Mouse (Mus musculus) G1E (cell line): Measurements from ENCODE around the gene Glod4. TPM values are rescaled to one million over a fixed set of nuclear protein-coding genes. Genes with fewer than 3 reads are reported as not detected.

Experiments
- ATAC-seq: 2 replicates; pipeline ENCODE4 v1.8.0; 2016; ENCODE audit warnings: mild to moderate bottlenecking; ENCODE audit not compliant: insufficient number of reproducible peaks, poor library complexity, low FRiP score, severe bottlenecking; ENCODE audit errors: extremely low read depth
- DNase-seq: peaks from one replicate; pipeline ENCODE4 v3.0.0; 2012; ENCODE audit warnings: low spot score
- H3K27me3 ChIP-seq: 2 replicates; pipeline ENCODE4 v1.6.1; 2012; ENCODE audit warnings: mild to moderate bottlenecking, low read length, inconsistent platforms; ENCODE audit not compliant: insufficient read depth
- H3K36me3 ChIP-seq: replicated peaks from 2 replicates; pipeline ENCODE3; 2012; ENCODE audit warnings: mild to moderate bottlenecking, inconsistent platforms
- H3K4me1 ChIP-seq: 2 replicates; pipeline ENCODE4 v1.6.1; 2012; ENCODE audit warnings: low read depth, low read length, inconsistent platforms, mixed read lengths; ENCODE audit not compliant: insufficient read depth
- H3K4me3 ChIP-seq: 2 replicates; pipeline ENCODE4 v1.5.1; 2012; ENCODE audit warnings: low read depth, mild to moderate bottlenecking, inconsistent platforms, low read length, moderate library complexity, mixed read lengths
- H3K9me3 ChIP-seq: replicated peaks from 2 replicates; pipeline ENCODE4 v1.6.1; 2012; ENCODE audit warnings: inconsistent platforms
- CTCF ChIP-seq: IDR thresholded peaks from 2 replicates; pipeline ENCODE4 v1.5.1; 2012; ENCODE audit warnings: low read depth, low read length, inconsistent platforms, mixed read lengths
- GATA1 ChIP-seq: IDR thresholded peaks from 2 replicates; pipeline ENCODE4 v1.6.1; 2012; ENCODE audit warnings: borderline replicate concordance, low read length, inconsistent platforms, mixed read lengths
- GATA2 ChIP-seq: IDR thresholded peaks from 2 replicates; pipeline ENCODE4 v1.6.1; 2012; ENCODE audit warnings: low read depth, low read length, inconsistent platforms, borderline replicate concordance
- POLR2AphosphoS5 ChIP-seq: IDR thresholded peaks from 2 replicates; pipeline ENCODE4 v1.6.1; 2012; ENCODE audit warnings: low read depth, low read length, inconsistent platforms; ENCODE audit not compliant: insufficient replicate concordance
- TAL1 ChIP-seq: conservative IDR thresholded peaks from 2 replicates; pipeline ENCODE4 v1.6.1; 2012; ENCODE audit warnings: low read depth, low read length, inconsistent platforms, mixed read lengths
- polyA plus RNA-seq: library from polyadenylated mRNA; stranded (reverse); fragments of >175 nt; gene quantifications from 2 replicates; pipeline ENCODE4 v1.2.3, GENCODE M21; 2012
- total RNA-seq, 2 experiments: library from RNA; stranded (forward) in 1 of 2; stranded (reverse) in 1 of 2; fragments of 200-1000 nt in 1 of 2; fragments of >200 nt in 1 of 2; fragmentation: Nextera tagmentation in 1 of 2; gene quantifications; 2 replicates each; pipeline ENCODE4 v1.2.3; 2014 to 2017

Glod4 gene
- total and polyA plus RNA-seq, 3 experiments, result 5.8 to 168 (median 61.4) TPM

- Histone ChIP-seq H3K4me3 (no peak overlapping the region), H3K36me3 (peaks cover 95% of the 10 kb centered on the region), H3K9me3 (no peaks in the 10 kb centered on the region), H3K4me1 (peaks cover 24% of the 10 kb centered on the region; the same call in 1 of the 2 replicates), H3K27me3 (no peaks in the 10 kb centered on the region)
- TF ChIP-seq CTCF, result no peak
- TF ChIP-seq TAL1, result no peak
- no peak for TF ChIP-seq GATA2
- no peak for TF ChIP-seq GATA1
- no peak for TF ChIP-seq POLR2AphosphoS5
- ATAC-seq (no peak), DNase-seq (no peak)
Observed at GRCm38 (mm10) chr11:76210228-76210985, 33.1 kb downstream of the Glod4 start.

GRCm38 (mm10) chr11:76206793-76207192, 36.7 kb downstream of the Glod4 start:
- H3K4me1 ChIP-seq, result peaks cover 27% of the 10 kb centered on the region
- H3K4me3 ChIP-seq, result no peak overlapping the region
- no peaks in the 10 kb centered on the region for H3K9me3 ChIP-seq
- DNase-seq (no peak), ATAC-seq (no peak)
- H3K36me3 ChIP-seq, result peaks cover 77% of the 10 kb centered on the region
- no peaks in the 10 kb centered on the region for H3K27me3 ChIP-seq
- no peak for TF ChIP-seq TAL1
- TF ChIP-seq GATA1, result no peak
- no peak for TF ChIP-seq POLR2AphosphoS5
- no peak for TF ChIP-seq GATA2
- no peak for TF ChIP-seq CTCF

- no peak for TF ChIP-seq TAL1
- TF ChIP-seq CTCF, result no peak
- no peak for TF ChIP-seq POLR2AphosphoS5
- no peak for TF ChIP-seq GATA2
- TF ChIP-seq GATA1, result no peak
- Histone ChIP-seq H3K9me3 (no peaks in the 10 kb centered on the region), H3K4me1 (peaks cover 24% of the 10 kb centered on the region), H3K27me3 (0 out of 2 replicates have a peak, but pooled peaks cover 5% of the 10 kb centered on the region), H3K36me3 (peaks cover 34% of the 10 kb centered on the region), H3K4me3 (peak overlapping the region; percentile 93)
- DNase-seq, result peak; percentile 93
- ATAC-seq, result peak; percentile 63
Observed at GRCm38 (mm10) chr11:76201761-76202674, 41.5 kb downstream of the Glod4 start.

GRCm38 (mm10) chr11:76196977-76197469, 46.5 kb downstream of the Glod4 start:
- H3K27me3 ChIP-seq, result 0 out of 2 replicates have a peak, but pooled peaks cover 5% of the 10 kb centered on the region
- no peak for TF ChIP-seq GATA2
- TF ChIP-seq GATA1, result no peak
- no peak for TF ChIP-seq POLR2AphosphoS5
- no peak for TF ChIP-seq TAL1
- TF ChIP-seq CTCF, result no peak
- no peak for DNase-seq

DNA sequence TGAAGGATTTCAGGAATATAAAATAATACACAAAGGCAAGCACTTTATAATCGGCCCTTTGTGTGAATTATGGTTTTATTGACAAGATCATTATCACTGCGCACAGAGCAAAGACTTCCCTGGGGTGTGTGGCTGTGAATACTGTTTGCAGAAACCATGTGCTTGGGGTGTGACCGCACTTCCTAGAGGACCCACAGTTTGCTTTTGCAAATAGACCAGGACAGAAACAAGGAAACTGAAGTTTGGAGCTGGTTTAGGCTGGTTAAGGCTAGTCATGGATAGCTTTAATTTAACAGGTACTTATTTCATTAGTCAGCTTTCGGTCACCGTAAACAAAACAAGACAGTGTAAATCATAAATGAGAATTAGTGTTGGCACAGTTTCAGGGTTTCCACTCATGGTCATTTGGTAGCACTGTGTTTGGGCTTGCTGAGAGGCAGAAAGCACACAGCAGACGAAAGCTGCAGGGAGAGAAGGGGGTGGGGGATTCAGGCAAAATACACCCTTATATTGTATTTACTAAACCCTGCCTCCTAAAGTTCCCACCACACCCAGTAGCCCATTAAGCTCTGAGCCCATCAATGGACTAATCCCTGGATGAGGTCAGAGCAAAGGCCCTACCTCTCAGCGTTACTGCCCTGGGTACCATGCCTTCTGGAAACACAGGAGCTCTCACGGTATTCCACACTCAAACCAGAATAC, 47.1 kb downstream of the Glod4 start:
- ATAC-seq (no peak), DNase-seq (no peak)
- Histone ChIP-seq H3K27me3 (0 out of 2 replicates have a peak, but pooled peaks cover 5% of the 10 kb centered on the region), H3K4me1 (peaks cover 15% of the 10 kb centered on the region), H3K36me3 (no peaks in the 10 kb centered on the region), H3K9me3 (no peaks in the 10 kb centered on the region), H3K4me3 (no peak overlapping the region)
- TF ChIP-seq GATA1 (no peak), POLR2AphosphoS5 (no peak), TAL1 (no peak), CTCF (no peak), GATA2 (no peak)

More at GRCm38 (mm10) chr11:76196977-76197469, 46.5 kb downstream of the Glod4 start:
- Histone ChIP-seq H3K4me3 (no peak overlapping the region), H3K36me3 (no peaks in the 10 kb centered on the region), H3K4me1 (peaks cover 20% of the 10 kb centered on the region), H3K9me3 (no peaks in the 10 kb centered on the region)
- ATAC-seq, result no peak
